Mouse (Mus musculus) forelimb bud, embryonic 11.5 days (tissue): ENCODE results near the gene Mrps7.

Experiments
- DNase-seq: peaks from one replicate; pipeline ENCODE4 v3.0.0-alpha.2; 2012; ENCODE audit warnings: low read depth, low spot score

The Mrps7 gene

DNA sequence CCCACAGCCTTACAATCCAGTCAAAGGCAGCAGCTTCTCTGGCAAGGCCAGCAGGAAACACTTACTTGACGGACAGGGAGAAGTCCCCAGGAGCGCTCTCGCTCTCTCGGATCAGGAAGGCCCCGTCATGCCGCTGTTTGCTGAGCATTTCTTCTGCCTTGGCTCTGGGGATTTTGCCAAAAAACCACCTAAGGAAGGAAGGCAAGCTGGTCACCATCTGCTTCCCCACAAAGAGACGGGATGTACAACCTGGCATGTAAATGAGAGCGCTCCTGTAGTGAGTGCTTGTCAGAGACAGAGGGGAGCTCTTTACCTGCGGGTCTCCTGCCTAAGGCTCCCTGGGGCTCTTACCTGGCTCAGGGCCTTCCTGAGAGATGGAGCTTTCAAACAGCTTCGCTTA, 46.0 kb downstream of the Mrps7 start:
- no peak for DNase-seq

DNA sequence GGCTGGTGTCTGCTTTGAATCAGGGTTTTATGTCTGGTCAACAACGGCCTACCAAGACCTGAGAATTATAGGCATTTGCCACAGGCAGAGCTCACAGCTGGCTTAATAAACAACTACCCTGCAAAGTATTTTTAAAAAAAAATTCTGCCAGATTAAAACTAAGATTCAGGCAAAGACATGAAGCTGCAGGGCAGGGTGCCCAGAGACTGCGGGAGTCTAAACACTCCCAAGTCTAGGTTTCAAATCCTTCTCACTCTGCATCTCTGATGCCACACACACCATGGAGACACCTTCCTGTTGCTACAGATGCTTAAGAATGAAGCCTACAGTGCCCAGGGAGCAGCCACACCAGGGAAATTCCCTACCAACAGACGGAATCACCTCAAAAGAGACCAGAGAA, 48.0 kb downstream of the Mrps7 start:
- no peak for DNase-seq

DNA sequence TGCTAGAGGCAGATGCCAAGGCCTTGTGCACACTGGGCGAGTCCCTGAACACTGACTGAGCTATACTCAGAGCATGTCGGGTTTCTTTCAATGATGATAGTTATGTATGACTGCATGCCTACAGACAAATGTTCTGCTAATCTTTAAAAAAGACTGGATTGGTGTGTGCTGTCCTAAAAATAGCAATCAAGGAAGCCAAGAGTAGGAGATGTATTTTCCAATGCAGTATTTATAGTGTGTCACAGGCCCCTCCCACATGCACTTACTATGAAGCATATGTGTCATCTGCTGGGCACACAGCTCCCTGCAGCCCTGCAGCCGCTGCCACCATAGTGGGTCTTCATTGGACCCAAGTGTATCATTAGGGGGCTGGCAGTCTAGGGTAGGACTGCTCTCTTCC, 49.5 kb downstream of the Mrps7 start:
- DNase-seq: no peak

GRCm38 (mm10) chr11:115654128-115654527, 50.4 kb downstream of the Mrps7 start:
- DNase-seq: no peak
